Mouse (Mus musculus): ENCODE measurements around the gene Stk26.

Stk26 gene

DNA sequence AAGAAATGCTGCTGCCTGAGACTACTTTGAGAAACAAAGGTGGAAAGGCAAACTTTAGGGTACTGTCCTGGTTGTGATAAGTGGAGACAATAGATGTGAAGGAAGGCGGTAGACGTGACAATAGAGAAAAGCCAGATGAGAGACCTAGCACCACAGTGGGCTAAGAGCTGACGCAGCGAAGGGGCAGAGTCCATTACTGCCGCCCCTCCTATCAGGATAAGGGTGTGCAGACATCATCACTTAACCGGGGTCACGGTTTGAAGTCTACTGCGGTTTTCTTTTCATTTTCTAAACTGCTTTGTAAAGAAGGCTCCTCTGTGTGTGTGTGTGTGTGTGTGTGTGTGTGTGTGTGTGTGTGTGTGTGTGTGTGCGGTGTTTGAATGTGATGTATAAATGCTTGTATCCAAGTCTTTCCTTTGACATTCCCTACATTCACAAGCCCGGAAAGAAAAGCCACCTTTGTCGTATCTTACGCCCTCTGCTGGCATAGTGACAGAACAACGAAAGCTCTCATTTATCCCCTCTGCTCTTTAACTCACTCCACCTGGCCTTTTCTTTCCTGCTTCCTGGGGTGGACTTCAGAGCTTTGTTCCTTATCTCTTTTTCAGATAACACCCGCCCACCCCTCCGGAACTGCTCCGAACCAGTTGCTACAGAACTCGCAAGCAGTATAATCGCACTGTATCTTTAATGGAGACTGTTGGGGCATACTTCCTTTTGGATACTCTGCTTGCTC lies 84.0 kb downstream of the Stk26 start:
- peak in 1 of 2 experiments; percentile 5 for DNase-seq (ENCODE audit: low spot score in 2 of 2)

DNA sequence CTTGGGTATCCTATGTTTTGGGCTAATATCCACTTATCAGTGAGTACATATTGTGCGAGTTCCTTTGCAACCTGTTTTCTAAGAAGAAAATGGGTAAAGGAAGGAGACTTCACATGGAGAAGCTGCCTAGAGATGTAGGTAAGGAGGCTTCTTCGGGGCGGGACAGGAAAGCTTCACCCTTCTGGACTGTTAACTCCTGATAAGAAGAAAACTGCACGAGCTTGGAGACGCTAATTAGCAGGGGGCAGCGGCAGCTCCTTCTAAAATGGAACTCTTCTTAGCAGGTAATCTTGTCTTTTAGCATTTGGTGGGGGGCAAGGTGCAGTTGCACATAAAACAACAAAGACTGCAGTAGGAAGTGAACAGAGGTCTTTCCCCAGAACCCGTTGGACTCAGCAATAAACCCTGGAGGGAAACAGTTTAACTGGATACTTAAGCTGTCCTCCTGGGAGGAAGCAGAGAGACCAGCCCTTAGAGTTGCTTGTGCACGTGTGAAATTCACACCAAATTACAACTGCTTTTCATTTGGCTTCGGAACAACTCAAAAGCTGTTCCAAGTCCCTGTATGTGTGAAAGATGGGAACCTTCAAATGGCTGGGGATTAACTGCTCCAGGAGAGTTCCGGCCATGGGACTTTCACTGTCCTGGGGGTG lies 86.2 kb downstream of the Stk26 start:
- no peak for DNase-seq (ENCODE audit: low spot score in 2 of 2)

DNA sequence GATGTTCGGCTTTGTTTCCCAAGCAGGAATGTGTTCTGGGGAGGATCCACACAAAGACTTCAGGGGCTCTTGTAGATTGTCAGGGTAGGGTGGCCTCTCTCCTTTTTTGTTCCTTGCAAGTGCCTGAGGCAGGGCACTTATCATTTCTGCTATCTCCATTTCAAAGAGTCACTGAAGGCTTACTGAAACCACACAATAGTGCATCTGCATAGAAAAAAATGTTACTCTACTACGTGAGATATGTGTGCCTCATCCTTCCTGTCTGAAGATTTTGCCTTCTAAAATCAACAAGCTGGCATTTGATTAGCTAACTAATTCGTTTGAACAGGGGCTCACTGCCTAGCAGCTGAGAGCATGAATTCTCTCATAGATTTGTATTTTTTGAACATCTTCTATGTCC lies 89.5 kb downstream of the Stk26 start:
- DNase-seq (ENCODE audit: low spot score in 2 of 2): no peak

DNA sequence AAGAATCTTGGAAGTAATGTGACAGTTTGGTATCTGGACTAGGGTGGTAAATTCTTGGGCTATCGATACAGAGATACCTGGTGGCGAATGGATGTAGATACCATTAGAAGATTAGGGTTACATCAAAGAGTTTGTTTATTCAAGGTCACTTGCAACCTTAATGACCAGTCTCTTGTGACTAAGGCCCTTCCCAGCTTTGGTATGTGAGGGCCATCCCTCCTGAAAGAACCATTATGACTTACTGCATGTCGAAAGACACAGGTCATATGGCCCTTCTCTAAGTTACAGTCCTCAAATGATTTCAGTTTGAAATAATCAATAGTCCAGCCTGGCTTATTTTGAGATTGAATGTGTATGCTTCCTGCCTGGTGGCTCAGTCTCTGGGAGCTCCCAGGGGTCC lies 96.3 kb downstream of the Stk26 start:
- no peak for DNase-seq (ENCODE audit: low spot score in 2 of 2)

DNA sequence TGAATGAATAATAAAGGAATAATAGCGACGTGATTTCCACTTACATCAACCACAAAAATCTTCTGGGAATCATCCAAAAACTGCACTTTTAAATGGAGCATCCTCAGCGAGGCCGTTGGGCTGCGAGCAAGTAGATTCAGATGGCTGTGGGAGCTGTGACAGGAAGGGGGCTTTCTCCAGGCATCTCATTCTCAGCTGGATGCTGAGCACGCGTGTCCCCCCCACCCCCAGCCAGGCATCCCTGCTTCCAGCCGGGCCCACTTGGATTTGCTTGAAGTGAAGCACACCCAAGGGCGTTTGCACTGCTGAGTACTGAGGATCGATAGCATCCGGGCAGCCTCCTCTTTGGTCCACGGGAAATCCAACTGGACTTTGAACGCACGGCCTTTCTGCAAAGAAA lies 101.8 kb downstream of the Stk26 start, which contains the start of gene Frmd7:
Gene Frmd7 (minus strand): TSS at position 101 of the 400 bp plus-strand sequence.
- no peak for DNase-seq (ENCODE audit: low spot score in 2 of 2)
